Mouse (Mus musculus) heart, postnatal 0 days (tissue): ENCODE data around the gene Gm20481.

Experiments used
- CTCF ChIP-seq: IDR thresholded peaks from 2 replicates; pipeline ENCODE4 v1.5.1; 2016; ENCODE audit warnings: antibody characterized with exemption, control low read depth, low read depth
- EP300 ChIP-seq: IDR thresholded peaks from 2 replicates; pipeline ENCODE4 v1.6.1; 2016; ENCODE audit warnings: antibody characterized with exemption, low read depth

- TF ChIP-seq CTCF (no peak), EP300 (no peak)
Measured at GRCm38 (mm10) chr17:35004075-35004717, 34.5 kb downstream of the Gm20481 start.
